Mouse (Mus musculus) ES-Bruce4 (cell line): ENCODE measurements around the gene Cdh4. TPM values are rescaled to one million over a fixed set of nuclear protein-coding genes. Genes with fewer than 3 reads are reported as not detected.

ENCODE experiments used
- H3K27ac ChIP-seq: 2 replicates; pipeline ENCODE4 v1.5.1; 2012; ENCODE audit warnings: low read length, inconsistent platforms; ENCODE audit not compliant: insufficient read depth
- H3K27me3 ChIP-seq: 2 replicates; pipeline ENCODE4 v1.6.1; 2012; ENCODE audit warnings: mild to moderate bottlenecking, low read length, inconsistent platforms; ENCODE audit not compliant: control insufficient read depth, poor library complexity, insufficient read depth, severe bottlenecking
- H3K36me3 ChIP-seq: 2 replicates; pipeline ENCODE4 v1.6.1; 2012; ENCODE audit warnings: inconsistent platforms, mild to moderate bottlenecking, low read length, moderate library complexity; ENCODE audit not compliant: control insufficient read depth, poor library complexity, insufficient read depth, severe bottlenecking
- H3K4me1 ChIP-seq: one replicate; pipeline ENCODE4 v1.8.1; 2011; ENCODE audit warnings: low read length; ENCODE audit not compliant: control insufficient read depth, insufficient read depth
- H3K4me3 ChIP-seq: 2 replicates; pipeline ENCODE4 v1.5.1; 2011; ENCODE audit warnings: low read depth, mild to moderate bottlenecking, low read length
- H3K9ac ChIP-seq: 2 replicates; pipeline ENCODE4 v1.6.1; 2012; ENCODE audit warnings: low read depth, mild to moderate bottlenecking, inconsistent platforms; ENCODE audit not compliant: poor library complexity, severe bottlenecking
- H3K9me3 ChIP-seq: replicated peaks from 2 replicates; pipeline ENCODE4 v1.6.1; 2012; ENCODE audit warnings: mild to moderate bottlenecking, low read length, inconsistent platforms; ENCODE audit not compliant: control insufficient read depth, poor library complexity, insufficient read depth, severe bottlenecking
- CTCF ChIP-seq: IDR thresholded peaks from one replicate; pipeline ENCODE4 v1.8.1; 2011; ENCODE audit warnings: low read depth, low read length
- EP300 ChIP-seq: IDR thresholded peaks from 2 replicates; pipeline ENCODE4 v1.6.1; 2011; ENCODE audit warnings: low read depth, low read length; ENCODE audit not compliant: insufficient read depth
- POLR2A ChIP-seq: IDR thresholded peaks from one replicate; pipeline ENCODE4 v1.8.1; 2011; ENCODE audit warnings: low read length; ENCODE audit not compliant: insufficient read depth
- polyA plus RNA-seq: library from polyadenylated mRNA; stranded (reverse); fragments of >200 nt; gene quantifications from 2 replicates; pipeline ENCODE4 v1.2.4, GENCODE M21; 2011; ENCODE audit warnings: low read depth; ENCODE audit not compliant: missing spikeins, insufficient read depth, insufficient read length

Cdh4 gene
- polyA plus RNA-seq, 1 experiment: 1.4 TPM

DNA sequence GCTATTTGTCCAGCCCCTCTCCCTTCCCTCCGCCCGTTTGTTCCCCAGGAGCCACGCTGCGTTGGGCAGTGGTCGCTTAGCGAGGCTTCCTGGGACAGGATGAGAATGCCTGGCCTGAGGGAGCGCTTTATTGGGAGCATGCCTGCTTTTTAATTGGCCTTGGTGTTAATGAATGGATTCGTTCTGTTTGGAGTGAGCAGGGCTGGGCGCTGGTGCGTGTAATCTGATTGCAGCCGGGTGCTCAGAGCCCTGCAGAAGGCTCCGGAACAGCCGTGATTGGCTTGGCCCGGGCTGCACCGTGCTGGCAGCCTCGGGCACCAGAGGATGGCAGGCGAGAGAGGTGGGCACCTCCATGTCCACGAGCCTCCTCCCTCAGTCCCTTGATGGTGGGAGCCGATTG, 95.2 kb downstream of the Cdh4 start:
- no peak overlapping the region for H3K4me3 ChIP-seq
- H3K27ac ChIP-seq: no peak overlapping the region
- TF ChIP-seq EP300 (0 out of 2 replicates have a peak, but pooled peaks have one; percentile 58), POLR2A (no peak)
- no peak overlapping the region for H3K9ac ChIP-seq
- H3K4me1 ChIP-seq: peaks cover 11% of the 10 kb centered on the region
- H3K36me3 ChIP-seq: no peaks in the 10 kb centered on the region
- peaks cover 6% of the 10 kb centered on the region; the same call in 1 of the 2 replicates for H3K9me3 ChIP-seq
- no peaks in the 10 kb centered on the region for H3K27me3 ChIP-seq

DNA sequence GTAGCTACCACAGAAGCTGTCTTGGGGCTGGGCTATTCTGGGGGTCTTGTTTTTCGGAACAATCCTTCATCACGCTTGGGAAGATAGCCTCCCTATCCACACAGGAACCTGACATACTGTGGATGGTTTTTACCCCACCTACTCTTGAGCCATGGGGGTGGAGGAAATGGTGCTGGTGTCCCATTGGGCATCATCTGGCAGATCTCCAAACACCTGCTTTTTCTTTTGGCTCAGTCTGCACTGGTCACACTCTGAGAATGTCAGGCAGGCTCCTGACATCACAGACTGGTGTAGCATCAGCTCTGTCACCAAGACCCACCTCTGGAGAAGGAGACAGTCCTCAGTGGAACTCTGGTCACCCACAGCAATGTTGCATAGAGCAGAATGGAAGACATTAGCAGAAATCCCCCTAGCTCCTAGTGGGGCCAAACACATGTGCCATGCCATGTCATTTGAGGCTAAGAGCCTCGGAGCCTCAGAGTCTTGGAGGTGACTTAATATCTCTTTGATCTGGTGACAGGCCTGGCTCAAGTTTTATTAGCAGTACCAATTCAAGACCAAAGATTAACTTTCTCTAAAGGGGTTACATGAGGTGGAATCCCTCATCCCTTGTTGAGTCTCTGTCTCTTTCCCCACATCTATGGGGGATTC, 95.7 kb downstream of the Cdh4 start:
- H3K9ac ChIP-seq: no peak overlapping the region

DNA sequence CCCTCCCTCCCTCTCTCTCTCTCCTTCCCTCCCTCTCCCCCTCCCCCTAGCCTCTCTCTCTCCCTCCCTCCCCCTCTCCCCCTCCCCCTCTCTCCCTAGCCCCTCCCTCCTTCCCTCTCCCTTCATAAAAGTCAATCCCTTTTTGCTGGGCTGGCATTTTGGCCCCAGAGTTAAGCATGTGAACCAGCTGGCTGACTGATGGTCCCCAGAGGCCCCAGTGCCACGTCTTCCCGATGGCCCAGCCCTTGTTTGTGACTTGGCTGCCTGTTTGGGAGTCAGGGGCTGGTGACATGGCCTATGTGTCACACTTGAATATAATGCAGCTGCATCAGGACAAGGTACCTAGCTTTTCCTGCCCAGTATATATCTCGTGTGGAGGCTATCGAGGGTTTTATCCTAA, 96.3 kb downstream of the Cdh4 start:
- Histone ChIP-seq H3K27me3 (no peaks in the 10 kb centered on the region), H3K4me1 (peaks cover 11% of the 10 kb centered on the region), H3K36me3 (no peaks in the 10 kb centered on the region), H3K4me3 (no peak overlapping the region), H3K27ac (no peak overlapping the region), H3K9me3 (peaks cover 6% of the 10 kb centered on the region; the same call in 1 of the 2 replicates), H3K9ac (no peak overlapping the region)
- TF ChIP-seq CTCF (no peak), POLR2A (no peak), EP300 (no peak)

More for the DNA sequence above, 95.7 kb downstream of the Cdh4 start:
- no peaks in the 10 kb centered on the region for H3K36me3 ChIP-seq
- no peak overlapping the region for H3K4me3 ChIP-seq
- no peak for TF ChIP-seq POLR2A
- no peak for TF ChIP-seq CTCF
- no peak for TF ChIP-seq EP300
- peaks cover 11% of the 10 kb centered on the region for H3K4me1 ChIP-seq
- no peaks in the 10 kb centered on the region for H3K27me3 ChIP-seq
- H3K27ac ChIP-seq: no peak overlapping the region
- H3K9me3 ChIP-seq: peaks cover 6% of the 10 kb centered on the region; the same call in 1 of the 2 replicates

DNA sequence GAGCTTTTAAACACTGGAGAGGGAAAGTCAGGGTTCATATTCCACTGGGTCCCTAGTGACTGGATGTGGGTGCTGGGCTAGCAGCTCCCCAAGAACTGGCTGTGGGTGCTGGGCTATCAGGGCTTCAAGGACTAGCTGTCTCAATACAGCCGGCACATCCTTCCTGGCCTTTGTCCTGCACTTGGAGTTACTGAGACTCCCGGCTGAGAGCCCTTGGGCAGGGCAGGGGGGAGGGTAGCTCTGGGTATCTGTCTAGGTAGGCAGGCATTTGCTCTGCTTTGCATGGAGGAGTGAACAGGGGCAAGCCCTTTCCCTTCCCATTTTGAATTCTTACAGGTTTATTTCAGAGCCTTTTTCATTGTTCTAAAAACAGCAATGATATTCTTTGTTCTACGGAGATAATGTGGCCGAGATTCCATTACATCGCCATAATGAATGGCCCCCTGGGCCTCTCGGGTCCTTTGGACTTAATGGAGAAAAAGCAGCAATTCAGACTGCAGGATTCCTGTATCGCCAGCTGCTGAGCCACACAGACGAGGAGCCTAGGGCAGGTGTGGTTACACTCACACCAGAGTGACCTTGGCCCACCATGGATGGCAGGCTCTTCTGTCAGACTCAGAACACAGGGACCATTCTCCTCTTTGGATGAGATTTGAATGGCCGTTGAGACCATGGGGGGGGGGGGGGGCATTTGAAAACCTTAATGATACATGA, 97.5 kb downstream of the Cdh4 start:
- H3K27ac ChIP-seq: peak overlapping the region; percentile 57
- no peaks in the 10 kb centered on the region for H3K27me3 ChIP-seq
- H3K9ac ChIP-seq: no peak overlapping the region

DNA sequence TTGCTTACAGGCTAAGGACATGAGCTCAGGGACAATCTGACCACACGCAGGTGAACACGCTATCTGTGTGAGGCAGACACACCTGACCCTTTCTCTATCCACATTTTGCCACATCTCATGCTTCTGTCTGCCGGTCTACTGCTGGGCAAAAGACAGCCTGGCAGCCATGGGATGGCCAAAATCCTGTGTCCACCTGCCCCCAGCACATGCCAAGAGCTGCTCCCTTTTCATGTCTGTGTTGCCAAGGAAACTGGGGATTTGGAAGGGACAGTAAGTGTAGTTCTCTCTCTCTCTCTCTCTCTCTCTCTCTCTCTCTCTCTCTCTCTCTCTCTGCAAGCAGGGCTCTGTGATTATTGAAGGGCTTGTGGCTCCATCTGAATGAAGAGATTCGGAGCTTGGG, 98.9 kb downstream of the Cdh4 start:
- H3K36me3 ChIP-seq: no peaks in the 10 kb centered on the region
- no peak overlapping the region for H3K9ac ChIP-seq
- no peaks in the 10 kb centered on the region for H3K27me3 ChIP-seq
- no peak overlapping the region for H3K4me3 ChIP-seq
- H3K27ac ChIP-seq: no peak overlapping the region
- peaks cover 6% of the 10 kb centered on the region for H3K9me3 ChIP-seq
- peaks cover 11% of the 10 kb centered on the region for H3K4me1 ChIP-seq
- no peak for TF ChIP-seq EP300
- no peak for TF ChIP-seq CTCF
- no peak for TF ChIP-seq POLR2A

More for the DNA sequence above, 97.5 kb downstream of the Cdh4 start:
- H3K4me3 ChIP-seq: no peak overlapping the region
- H3K4me1 ChIP-seq: peaks cover 11% of the 10 kb centered on the region
- peaks cover 6% of the 10 kb centered on the region; the same call in 1 of the 2 replicates for H3K9me3 ChIP-seq
- no peaks in the 10 kb centered on the region for H3K36me3 ChIP-seq
- TF ChIP-seq EP300 (peak; percentile 91), POLR2A (no peak)

DNA sequence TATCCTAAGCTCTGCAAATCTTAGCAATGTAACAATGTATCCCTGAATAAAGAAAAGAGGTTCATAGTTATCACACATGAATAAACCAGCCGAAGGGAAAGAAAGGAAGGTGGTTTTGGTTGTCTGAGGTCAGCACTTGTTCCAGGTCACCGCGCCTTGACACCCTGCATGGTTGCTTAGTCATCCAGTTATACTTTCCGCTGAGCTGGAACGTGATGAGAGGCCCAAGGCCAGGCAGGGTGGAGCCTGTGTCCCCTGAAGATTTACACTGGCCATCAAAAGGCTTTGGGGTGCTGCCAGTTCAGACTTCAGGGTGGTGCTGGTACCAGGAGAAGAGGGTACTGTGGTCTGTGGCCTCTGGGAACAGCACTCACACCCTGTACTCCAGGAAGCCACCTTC, 105.4 kb downstream of the Cdh4 start:
- TF ChIP-seq POLR2A (no peak), CTCF (no peak), EP300 (no peak)
- Histone ChIP-seq H3K9me3 (no peaks in the 10 kb centered on the region; the same call in 1 of the 2 replicates), H3K9ac (no peak overlapping the region), H3K4me3 (no peak overlapping the region), H3K27me3 (no peaks in the 10 kb centered on the region), H3K27ac (no peak overlapping the region), H3K36me3 (no peaks in the 10 kb centered on the region), H3K4me1 (no peaks in the 10 kb centered on the region)
